Mouse (Mus musculus) embryonic facial prominence, embryonic 14.5 days (tissue): ENCODE data around the gene Utrn. TPM values are rescaled to one million over a fixed set of nuclear protein-coding genes. Genes with fewer than 3 reads are reported as not detected.

ENCODE experiments used
- ATAC-seq: fragments of 200-750 bp; cut with Nextera tagmentation; 2 replicates; pipeline ENCODE4 v1.8.0; 2017; ENCODE audit warnings: low read depth, moderate number of reproducible peaks, moderate TSS enrichment
- DNase-seq: peaks from one replicate; pipeline ENCODE4 v3.0.0-alpha.2; 2015; ENCODE audit warnings: low spot score
- H3K27ac ChIP-seq: fragments of 300-500 bp; sonication (generic); replicated peaks from 2 replicates; pipeline ENCODE4 v1.5.1; 2014; ENCODE audit warnings: low read depth, mild to moderate bottlenecking, low read length, moderate library complexity
- H3K27me3 ChIP-seq: fragments of 300-500 bp; sonication (generic); replicated peaks from 2 replicates; pipeline ENCODE4 v1.6.1; 2014; ENCODE audit warnings: low read length; ENCODE audit not compliant: control insufficient read depth, insufficient read depth
- H3K36me3 ChIP-seq: fragments of 300-500 bp; sonication (generic); 2 replicates; pipeline ENCODE4 v1.6.1; 2014; ENCODE audit warnings: low read length, mixed read lengths; ENCODE audit not compliant: control insufficient read depth, insufficient read depth
- H3K4me1 ChIP-seq: fragments of 300-500 bp; sonication (generic); 2 replicates; pipeline ENCODE4 v1.6.1; 2014; ENCODE audit warnings: antibody characterized with exemption, low read length; ENCODE audit not compliant: control insufficient read depth, insufficient read depth
- H3K4me2 ChIP-seq: fragments of 300-500 bp; sonication (generic); 2 replicates; pipeline ENCODE4 v1.6.1; 2014; ENCODE audit warnings: low read depth, mild to moderate bottlenecking, low read length, moderate library complexity, mixed read lengths
- H3K4me3 ChIP-seq: fragments of 300-500 bp; sonication (generic); 2 replicates; pipeline ENCODE4 v1.5.1; 2014; ENCODE audit warnings: low read depth, mild to moderate bottlenecking, low read length
- H3K9ac ChIP-seq: fragments of 300-500 bp; sonication (generic); 2 replicates; pipeline ENCODE4 v1.6.1; 2014; ENCODE audit warnings: low read depth, mild to moderate bottlenecking, low read length, moderate library complexity, mixed read lengths
- H3K9me3 ChIP-seq: fragments of 300-500 bp; sonication (generic); 2 replicates; pipeline ENCODE4 v1.6.1; 2016; ENCODE audit warnings: low read length; ENCODE audit not compliant: control insufficient read depth
- WGBS: fragments of 180-500 bp; shearing (Covaris S2); extraction: QIAGEN DNeasy Blood & Tissue Kit; methylation state at CpG from one replicate; pipeline ENCODE4 v1.1.7; 2014; 5-methylcytosine and 5-hydroxymethylcytosine counted together
- polyA plus RNA-seq: library from polyadenylated mRNA; unstranded; fragments of >200 nt; fragmentation: Nextera tagmentation; extraction: Ambion mirVana; gene quantifications from 2 replicates; pipeline ENCODE4 v1.2.1, GENCODE M21; 2014

Gene Utrn
- polyA plus RNA-seq, 1 experiment from 2014 or later = 73.3 TPM

- no peaks in the 10 kb centered on the region for H3K4me1 ChIP-seq
- H3K4me2 ChIP-seq = no peak overlapping the region
- no peaks in the 10 kb centered on the region for H3K27me3 ChIP-seq
- DNase-seq (no peak), ATAC-seq (no peak)
- no peak overlapping the region for H3K4me3 ChIP-seq
- 86% methylated on average over 1 of the region's 1 CpGs for WGBS
- H3K9me3 ChIP-seq = no peaks in the 10 kb centered on the region
- H3K36me3 ChIP-seq = no peaks in the 10 kb centered on the region
- no peak overlapping the region for H3K9ac ChIP-seq
- H3K27ac ChIP-seq = no peak overlapping the region
Measured at GRCm38 (mm10) chr10:12374741-12375140, 494.4 kb downstream of the Utrn start.

- H3K36me3 ChIP-seq = no peaks in the 10 kb centered on the region
- H3K9me3 ChIP-seq = no peaks in the 10 kb centered on the region
- 77% methylated on average over 4 of the region's 4 CpGs for WGBS
- H3K4me1 ChIP-seq = no peaks in the 10 kb centered on the region
- no peak for ATAC-seq
- DNase-seq = peak; percentile 4
- H3K27ac ChIP-seq = no peak overlapping the region
- H3K27me3 ChIP-seq = no peaks in the 10 kb centered on the region
- H3K9ac ChIP-seq = no peak overlapping the region
- H3K4me2 ChIP-seq = no peak overlapping the region
- no peak overlapping the region for H3K4me3 ChIP-seq
Measured at GRCm38 (mm10) chr10:12354556-12354955, 514.6 kb downstream of the Utrn start.

GRCm38 (mm10) chr10:12354106-12354505 is 515.1 kb downstream of the Utrn start:
- Histone ChIP-seq H3K27ac (no peak overlapping the region), H3K4me3 (no peak overlapping the region), H3K4me2 (no peak overlapping the region), H3K36me3 (no peaks in the 10 kb centered on the region), H3K4me1 (no peaks in the 10 kb centered on the region), H3K9ac (no peak overlapping the region), H3K27me3 (no peaks in the 10 kb centered on the region), H3K9me3 (no peaks in the 10 kb centered on the region)
- no peak for DNase-seq
- WGBS = 84% methylated on average over 5 of the region's 5 CpGs
- ATAC-seq = no peak

- Histone ChIP-seq H3K4me2 (no peak overlapping the region), H3K36me3 (no peaks in the 10 kb centered on the region), H3K27ac (no peak overlapping the region), H3K4me1 (no peaks in the 10 kb centered on the region), H3K9me3 (no peaks in the 10 kb centered on the region), H3K27me3 (no peaks in the 10 kb centered on the region), H3K4me3 (no peak overlapping the region), H3K9ac (no peak overlapping the region)
- DNase-seq (no peak), ATAC-seq (no peak)
- 75% methylated on average over 10 of the region's 10 CpGs for whole genome bisulfite sequencing
Measured at GRCm38 (mm10) chr10:12339704-12340558, 529.2 kb downstream of the Utrn start.

- H3K4me2 ChIP-seq = no peak overlapping the region
- no peak overlapping the region for H3K27ac ChIP-seq
- no peaks in the 10 kb centered on the region for H3K27me3 ChIP-seq
- no peak for DNase-seq
- H3K4me3 ChIP-seq = no peak overlapping the region
- no peak for ATAC-seq
- no peak overlapping the region for H3K9ac ChIP-seq
- no peaks in the 10 kb centered on the region for H3K36me3 ChIP-seq
- no peaks in the 10 kb centered on the region for H3K4me1 ChIP-seq
- H3K9me3 ChIP-seq = no peaks in the 10 kb centered on the region
- 75% methylated on average over 9 of the region's 9 CpGs for WGBS
Measured at GRCm38 (mm10) chr10:12339005-12339703, 530.0 kb downstream of the Utrn start.

Other genes with a start within 250 kb of the Utrn start
- 3.8 and 5.4 TPM in 2 replicates for gene Stx11, start 94.9 kb upstream of the Utrn start, polyA plus RNA-seq
- gene Sf3b5, start 136.0 kb upstream of the Utrn start, polyA plus RNA-seq = 39.8 and 42.7 TPM in 2 replicates
- 391 and 411 TPM in 2 replicates for gene Plagl1, start 191.1 kb upstream of the Utrn start, polyA plus RNA-seq